Mouse (Mus musculus): ENCODE measurements around the gene Nnat.
"Not testable (repeated sequence)": the region's sequence is repeated elsewhere in the genome, so short reads cannot be mapped to it uniquely, and the experiment has no call there.

Nnat gene

GRCm38 (mm10) chr2:157552158-157552886 lies 7.6 kb upstream of the Nnat start:
- peak; percentile 98 for DNase-seq (ENCODE audit: low read depth, low spot score)

GRCm38 (mm10) chr2:157556074-157556698 lies 3.7 kb upstream of the Nnat start:
- no peak for DNase-seq (ENCODE audit: low read depth, low spot score)

GRCm38 (mm10) chr2:157558051-157558450 lies 1.8 kb upstream of the Nnat start:
- DNase-seq (ENCODE audit: low read depth, low spot score): no peak

GRCm38 (mm10) chr2:157558520-157558919 lies 1.4 kb upstream of the Nnat start:
- DNase-seq (ENCODE audit: low read depth, low spot score): no peak

- no peak for DNase-seq (ENCODE audit: low read depth, low spot score)
Measured at GRCm38 (mm10) chr2:157559440-157559839, 438 bp upstream of the Nnat start.

GRCm38 (mm10) chr2:157560302-157560701 lies 424 bp downstream of the Nnat start:
- DNase-seq (ENCODE audit: low read depth, low spot score): no peak

GRCm38 (mm10) chr2:157561165-157561836 lies 1.4 kb downstream of the Nnat start:
- DNase-seq (ENCODE audit: low read depth, low spot score): no peak

GRCm38 (mm10) chr2:157563031-157563430 lies 3.2 kb downstream of the Nnat start:
- DNase-seq (ENCODE audit: low read depth, low spot score): no peak

GRCm38 (mm10) chr2:157564723-157565122 lies 4.8 kb downstream of the Nnat start:
- peak; percentile 28 for DNase-seq (ENCODE audit: low read depth, low spot score)

GRCm38 (mm10) chr2:157565446-157565845 lies 5.6 kb downstream of the Nnat start:
- peak; percentile 52 for DNase-seq (ENCODE audit: low read depth, low spot score)

GRCm38 (mm10) chr2:157565898-157566259 lies 6.0 kb downstream of the Nnat start:
- DNase-seq (ENCODE audit: low read depth, low spot score): no peak

- DNase-seq (ENCODE audit: low read depth, low spot score): peak; percentile 96
Measured at GRCm38 (mm10) chr2:157566260-157566952, 6.5 kb downstream of the Nnat start.

- peak; percentile 72 for DNase-seq (ENCODE audit: low read depth, low spot score)
Measured at GRCm38 (mm10) chr2:157567235-157567961, 7.5 kb downstream of the Nnat start.

- DNase-seq (ENCODE audit: low read depth, low spot score): no peak
Measured at GRCm38 (mm10) chr2:157568881-157569280, 9.0 kb downstream of the Nnat start.

GRCm38 (mm10) chr2:157569796-157570485 lies 10.1 kb downstream of the Nnat start:
- no peak for DNase-seq (ENCODE audit: low read depth, low spot score)

GRCm38 (mm10) chr2:157571224-157571832 lies 11.4 kb downstream of the Nnat start, which contains the start of gene Blcap:
Gene Blcap (minus strand): TSS chr2:157571274.
- DNase-seq (ENCODE audit: low read depth, low spot score): peak; percentile 81

- no peak for DNase-seq (ENCODE audit: low read depth, low spot score)
Measured at GRCm38 (mm10) chr2:157572786-157573185, 12.9 kb downstream of the Nnat start.

- DNase-seq (ENCODE audit: low read depth, low spot score): not testable (repeated sequence)
Measured at GRCm38 (mm10) chr2:157585351-157585750, 25.5 kb downstream of the Nnat start.

- no peak for DNase-seq (ENCODE audit: low read depth, low spot score)
Measured at GRCm38 (mm10) chr2:157596876-157597566, 37.1 kb downstream of the Nnat start.

GRCm38 (mm10) chr2:157601435-157601839 lies 41.6 kb downstream of the Nnat start:
- peak; percentile 16 for DNase-seq (ENCODE audit: low read depth, low spot score)
